Mouse (Mus musculus) lung, embryonic 14.5 days (tissue): Measurements from ENCODE around the gene Robo1. TPM values are rescaled to one million over a fixed set of nuclear protein-coding genes. Genes with fewer than 3 reads are reported as not detected.

ENCODE experiments used
- ATAC-seq: fragments of 200-750 bp; cut with Nextera tagmentation; 2 replicates; pipeline ENCODE4 v1.8.0; 2017; ENCODE audit warnings: mild to moderate bottlenecking, moderate TSS enrichment, moderate library complexity; ENCODE audit not compliant: insufficient read depth
- DNase-seq: peaks from one replicate; pipeline ENCODE4 v3.0.0-alpha.2; 2015
- H3K27ac ChIP-seq: fragments of 300-500 bp; sonication (generic); 2 replicates; pipeline ENCODE4 v1.5.1; 2014; ENCODE audit warnings: low read depth, mild to moderate bottlenecking, moderate library complexity
- H3K27me3 ChIP-seq: fragments of 300-500 bp; sonication (generic); 2 replicates; pipeline ENCODE4 v1.6.1; 2014; ENCODE audit warnings: low read length, control low read depth; ENCODE audit not compliant: insufficient read depth
- H3K36me3 ChIP-seq: fragments of 300-500 bp; sonication (generic); 2 replicates; pipeline ENCODE4 v1.6.1; 2014; ENCODE audit warnings: control low read depth; ENCODE audit not compliant: insufficient read depth
- H3K4me1 ChIP-seq: fragments of 300-500 bp; sonication (generic); 2 replicates; pipeline ENCODE4 v1.6.1; 2014; ENCODE audit warnings: antibody characterized with exemption, control low read depth; ENCODE audit not compliant: insufficient read depth
- H3K4me2 ChIP-seq: fragments of 300-500 bp; sonication (generic); 2 replicates; pipeline ENCODE4 v1.6.1; 2014; ENCODE audit warnings: mild to moderate bottlenecking
- H3K4me3 ChIP-seq: fragments of 300-500 bp; sonication (generic); 2 replicates; pipeline ENCODE4 v1.5.1; 2014; ENCODE audit warnings: low read depth, low read length
- H3K9ac ChIP-seq: fragments of 300-500 bp; sonication (generic); 2 replicates; pipeline ENCODE4 v1.6.1; 2014
- H3K9me3 ChIP-seq: fragments of 300-500 bp; sonication (generic); 2 replicates; pipeline ENCODE4 v1.6.1; 2016; ENCODE audit warnings: low read depth, low read length, control low read depth
- CTCF ChIP-seq: IDR thresholded peaks from 2 replicates; pipeline ENCODE4 v1.5.1; 2016; ENCODE audit warnings: antibody characterized with exemption, low read depth
- WGBS: fragments of 180-500 bp; shearing (Covaris S2); extraction: QIAGEN DNeasy Blood & Tissue Kit; methylation state at CpG from one replicate; pipeline ENCODE4 v1.1.7; 2014; 5-methylcytosine and 5-hydroxymethylcytosine counted together
- polyA plus RNA-seq: library from polyadenylated mRNA; unstranded; fragments of >200 nt; fragmentation: Nextera tagmentation; extraction: Ambion mirVana; gene quantifications from 2 replicates; pipeline ENCODE4 v1.2.1, GENCODE M21; 2014

Gene Robo1
- polyA plus RNA-seq, 1 experiment from 2014 or later = 38.6 TPM

- Histone ChIP-seq H3K9ac (peak overlapping the region; percentile 76), H3K36me3 (no peaks in the 10 kb centered on the region), H3K9me3 (no peaks in the 10 kb centered on the region), H3K27me3 (no peaks in the 10 kb centered on the region), H3K4me1 (peaks cover 3% of the 10 kb centered on the region; the same call in 1 of the 2 replicates), H3K4me3 (peak overlapping the region; percentile 80), H3K4me2 (peak overlapping the region; percentile 80), H3K27ac (peak overlapping the region; percentile 94)
- WGBS = under 1% methylated on average over 55 of the region's 55 CpGs
- DNase-seq = peak; percentile 78
- peak; percentile 89 for ATAC-seq
- TF ChIP-seq CTCF = peak; percentile 52
Measured at GRCm38 (mm10) chr16:72663351-72664232, 355.5 kb downstream of the Robo1 start.

GRCm38 (mm10) chr16:72664233-72664613 is 356.1 kb downstream of the Robo1 start:
- Histone ChIP-seq H3K4me3 (peak overlapping the region; percentile 80), H3K36me3 (no peaks in the 10 kb centered on the region), H3K27ac (peak overlapping the region; percentile 94), H3K9me3 (no peaks in the 10 kb centered on the region), H3K9ac (peak overlapping the region; percentile 76), H3K4me2 (peak overlapping the region; percentile 80), H3K27me3 (no peaks in the 10 kb centered on the region), H3K4me1 (peaks cover 3% of the 10 kb centered on the region; the same call in 1 of the 2 replicates)
- under 1% methylated on average over 12 of the region's 12 CpGs for WGBS
- ATAC-seq (peak; percentile 16; the same call in 1 of the 2 replicates), DNase-seq (peak; percentile 64)
- no peak for TF ChIP-seq CTCF

DNA sequence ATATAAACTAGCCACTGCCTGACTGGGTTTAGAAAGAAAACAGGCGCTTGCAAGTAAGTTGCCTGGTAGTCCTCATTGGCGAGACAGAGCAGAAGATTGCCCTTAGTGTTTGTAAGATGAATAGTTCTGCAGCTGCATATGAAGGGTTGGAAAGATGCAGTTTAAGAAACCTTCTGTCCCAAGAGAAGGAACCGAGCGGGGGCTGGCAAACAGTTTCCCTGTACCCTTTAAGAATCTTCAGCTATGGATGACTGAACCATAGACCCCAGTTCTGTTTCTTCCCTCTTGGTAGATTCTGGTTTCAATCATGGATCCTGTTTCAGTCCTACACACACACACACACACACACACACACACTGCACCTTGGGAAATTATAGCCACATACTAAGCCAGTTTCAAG is 356.7 kb downstream of the Robo1 start:
- Histone ChIP-seq H3K27me3 (no peaks in the 10 kb centered on the region), H3K27ac (peak overlapping the region; percentile 94; the same call in 1 of the 2 replicates), H3K4me2 (peak overlapping the region; percentile 80), H3K36me3 (no peaks in the 10 kb centered on the region), H3K9me3 (no peaks in the 10 kb centered on the region), H3K4me3 (peak overlapping the region; percentile 80), H3K4me1 (peaks cover 3% of the 10 kb centered on the region; the same call in 1 of the 2 replicates), H3K9ac (peak overlapping the region; percentile 76)
- no peak for ATAC-seq
- TF ChIP-seq CTCF = no peak
- peak; percentile 49 for DNase-seq
- 15% methylated on average over 4 of the region's 4 CpGs for WGBS

GRCm38 (mm10) chr16:72665454-72665853 is 357.3 kb downstream of the Robo1 start:
- TF ChIP-seq CTCF = no peak
- peak overlapping the region; percentile 80 for H3K4me2 ChIP-seq
- no peaks in the 10 kb centered on the region for H3K27me3 ChIP-seq
- H3K27ac ChIP-seq = no peak overlapping the region
- ATAC-seq (no peak), DNase-seq (no peak)
- peak overlapping the region; percentile 80 for H3K4me3 ChIP-seq
- no peaks in the 10 kb centered on the region for H3K36me3 ChIP-seq
- 31% methylated on average over 5 of the region's 5 CpGs for WGBS
- H3K9ac ChIP-seq = peak overlapping the region; percentile 76
- H3K9me3 ChIP-seq = no peaks in the 10 kb centered on the region
- H3K4me1 ChIP-seq = peaks cover 3% of the 10 kb centered on the region; the same call in 1 of the 2 replicates

GRCm38 (mm10) chr16:72670240-72671038 is 362.3 kb downstream of the Robo1 start:
- no peak overlapping the region for H3K4me2 ChIP-seq
- no peak for DNase-seq
- no peaks in the 10 kb centered on the region for H3K9me3 ChIP-seq
- no peak overlapping the region for H3K4me3 ChIP-seq
- ATAC-seq = no peak
- H3K27ac ChIP-seq = no peak overlapping the region
- H3K27me3 ChIP-seq = no peaks in the 10 kb centered on the region
- TF ChIP-seq CTCF = no peak
- no peak overlapping the region for H3K9ac ChIP-seq
- H3K36me3 ChIP-seq = no peaks in the 10 kb centered on the region
- H3K4me1 ChIP-seq = peaks cover 3% of the 10 kb centered on the region; the same call in 1 of the 2 replicates
- 54% methylated on average over 6 of the region's 6 CpGs for WGBS

- no peaks in the 10 kb centered on the region for H3K9me3 ChIP-seq
- 70% methylated on average over 5 of the region's 5 CpGs for WGBS
- no peak overlapping the region for H3K4me3 ChIP-seq
- ATAC-seq (no peak), DNase-seq (no peak)
- no peak overlapping the region for H3K27ac ChIP-seq
- no peak overlapping the region for H3K9ac ChIP-seq
- H3K4me2 ChIP-seq = no peak overlapping the region
- no peak for TF ChIP-seq CTCF
- H3K4me1 ChIP-seq = 0 out of 2 replicates have a peak, but pooled peaks cover 3% of the 10 kb centered on the region
- 0 out of 2 replicates have a peak, but pooled peaks cover 3% of the 10 kb centered on the region for H3K36me3 ChIP-seq
- no peaks in the 10 kb centered on the region for H3K27me3 ChIP-seq
Measured at GRCm38 (mm10) chr16:72677234-72677633, 369.1 kb downstream of the Robo1 start.
